Mouse (Mus musculus): ENCODE measurements around the gene E2f7.

E2f7 gene

GRCm38 (mm10) chr10:110744686-110745639 is at the start of gene E2f7:
TSS of gene E2f7 (plus strand) at chr10:110745439.
- peak; percentile 98 for DNase-seq

GRCm38 (mm10) chr10:110701276-110701675 is 44.0 kb upstream of the E2f7 start:
- DNase-seq, result peak in 1 of 2 experiments; percentile 6

GRCm38 (mm10) chr10:110705672-110706071 is 39.6 kb upstream of the E2f7 start:
- peak; percentile 10 to 24 for DNase-seq

DNA sequence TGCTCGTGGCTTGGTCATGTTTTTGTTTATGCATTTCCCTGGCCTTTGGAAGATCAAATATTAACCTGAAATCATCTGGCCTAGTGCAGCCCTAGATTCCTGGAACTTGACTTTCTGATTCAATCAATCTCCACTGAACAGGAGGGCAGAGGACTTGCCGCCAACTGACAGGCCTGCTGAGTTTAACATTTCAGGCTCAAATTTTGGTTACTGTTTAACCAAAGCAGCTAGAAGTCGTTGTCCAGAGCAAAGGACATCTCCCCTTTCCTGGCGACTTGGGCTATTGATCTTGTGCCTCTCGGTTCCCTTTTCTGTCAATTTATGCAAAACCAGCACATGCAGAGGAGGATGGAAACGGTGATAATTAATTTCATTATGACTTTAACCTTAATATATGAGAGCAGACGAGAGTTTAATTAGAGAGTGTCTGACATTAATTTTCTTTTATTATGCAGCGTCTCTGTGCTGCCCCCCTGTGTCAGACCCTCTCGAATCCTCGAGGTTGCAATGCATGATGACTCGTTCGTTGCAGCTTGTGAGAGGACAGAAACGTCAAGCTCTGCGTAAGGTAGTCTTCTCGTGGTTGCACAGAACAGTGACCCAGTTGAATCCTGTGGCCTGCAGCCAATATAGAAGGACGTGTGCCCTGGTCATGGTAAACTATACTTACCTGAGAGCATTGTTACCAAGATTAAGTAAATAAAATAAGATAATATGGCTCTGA is 37.7 kb upstream of the E2f7 start:
- DNase-seq, result peak; percentile 54 to 55

DNA sequence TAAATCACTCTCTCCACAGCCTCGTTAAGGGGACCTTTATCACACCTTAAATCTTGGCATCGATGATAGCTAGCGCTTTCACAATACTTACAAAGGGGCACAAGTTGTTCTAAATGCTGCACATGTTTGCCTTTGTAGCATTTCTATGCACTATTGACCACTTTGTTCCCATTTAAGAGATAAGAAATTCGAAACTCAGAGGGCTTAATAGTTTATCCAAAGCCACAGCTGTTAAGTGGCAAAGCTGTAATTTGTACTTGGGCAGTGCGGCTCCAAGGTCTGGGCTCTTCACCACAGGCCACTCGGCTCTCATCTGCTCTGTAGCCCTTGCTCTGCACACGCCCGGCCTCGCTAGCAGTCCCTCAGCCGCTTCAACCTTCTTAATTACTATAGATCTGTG is 28.4 kb upstream of the E2f7 start:
- DNase-seq, result no peak

DNA sequence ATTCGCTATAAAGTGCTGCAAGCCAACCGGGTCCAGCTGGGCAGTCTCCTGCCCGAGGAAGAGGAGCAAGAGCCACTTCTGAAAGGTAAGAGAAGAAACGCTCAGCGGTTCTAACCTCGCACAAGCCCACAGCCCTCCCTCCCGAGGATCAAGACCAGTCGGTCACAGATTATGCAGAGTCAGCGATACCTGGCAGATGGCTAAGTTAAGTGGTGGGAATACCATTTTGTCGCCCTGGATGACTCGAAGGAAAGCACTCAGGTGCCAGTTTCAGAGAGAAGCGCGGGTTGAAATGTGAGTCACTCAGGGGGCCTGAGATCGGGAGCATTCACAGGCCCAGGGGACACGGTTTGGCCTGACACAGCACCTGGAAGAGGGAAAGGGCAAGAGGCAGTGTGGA is 18.8 kb upstream of the E2f7 start:
- DNase-seq, result no peak

DNA sequence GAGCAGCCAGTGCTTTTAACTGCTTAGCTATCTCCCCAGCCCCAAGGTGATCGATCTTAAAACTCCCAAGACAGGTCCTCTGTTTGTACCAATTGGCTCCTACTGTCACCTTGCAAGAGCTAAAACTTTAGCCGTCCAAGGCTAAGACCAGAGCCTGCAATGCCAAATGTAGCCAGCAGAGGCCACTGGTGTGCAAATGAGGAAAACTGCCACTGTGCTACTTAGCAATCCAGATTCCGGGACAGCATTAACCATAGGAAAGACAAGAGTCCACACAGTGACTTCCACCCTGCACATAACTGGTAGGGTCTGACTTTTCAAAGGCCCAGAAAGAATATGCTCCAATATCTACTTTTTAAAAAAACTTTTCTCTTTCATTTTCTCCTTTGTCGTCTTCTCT is 17.4 kb upstream of the E2f7 start:
- DNase-seq, result peak; percentile 44 to 62

DNA sequence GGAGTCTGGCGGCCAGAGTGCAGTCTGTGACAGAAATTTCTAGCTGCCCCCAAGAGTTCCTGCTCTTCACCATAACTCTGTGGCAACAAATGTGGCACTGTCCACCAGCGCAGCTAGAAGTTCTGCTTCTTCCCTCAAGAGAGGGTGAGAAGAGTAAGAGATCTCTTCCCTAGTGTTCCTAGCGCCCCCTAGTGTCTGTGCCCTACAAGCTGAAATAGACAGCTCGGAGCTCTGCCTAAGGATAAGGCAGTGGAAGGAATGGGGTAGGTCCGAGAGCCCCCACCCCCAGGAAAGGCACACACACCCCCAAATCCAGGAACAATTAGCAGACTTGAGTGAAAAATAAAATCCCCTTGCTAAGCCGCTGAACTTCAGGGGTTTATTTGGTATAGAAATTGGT is 11.9 kb upstream of the E2f7 start:
- DNase-seq, result peak; percentile 88 to 93

DNA sequence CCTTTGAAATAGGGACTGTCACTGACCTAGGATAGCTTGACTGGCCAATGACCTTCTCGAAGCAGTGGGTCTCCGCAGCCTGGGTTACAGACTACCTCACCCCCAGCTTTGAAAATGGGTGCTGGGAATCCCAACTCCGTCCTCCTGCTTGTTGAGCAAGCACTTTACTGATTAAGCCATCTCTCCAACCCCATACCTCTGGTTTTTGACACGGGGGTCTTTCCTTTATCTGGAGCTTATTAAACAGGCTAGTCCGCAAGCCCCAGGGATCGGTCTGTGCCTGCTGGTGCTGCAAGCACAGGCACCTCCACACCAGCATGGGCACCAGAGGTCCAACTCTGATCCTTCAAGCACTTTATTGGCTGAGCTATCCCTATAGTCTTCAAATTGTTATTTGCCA is 1.5 kb upstream of the E2f7 start:
- DNase-seq, result no peak

DNA sequence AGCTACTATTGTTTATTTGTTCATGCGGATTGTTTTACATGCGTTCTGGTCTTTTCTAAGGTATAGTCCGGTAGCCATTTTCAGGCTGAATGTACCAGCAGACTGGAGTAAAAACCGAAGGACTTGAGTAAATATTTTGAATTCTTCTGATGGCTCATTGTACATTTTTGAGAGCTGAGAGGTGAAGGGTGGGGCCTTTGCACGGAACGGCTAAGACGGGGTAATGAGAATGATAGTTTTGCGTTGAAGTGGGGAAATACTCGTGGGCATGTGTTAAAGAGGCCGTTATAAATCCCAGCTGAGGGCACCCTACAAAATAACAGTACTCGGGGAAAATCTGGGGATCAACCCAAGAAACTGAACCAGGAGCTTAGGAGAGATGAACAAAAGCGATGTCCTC is 1.1 kb upstream of the E2f7 start:
- no peak for DNase-seq

DNA sequence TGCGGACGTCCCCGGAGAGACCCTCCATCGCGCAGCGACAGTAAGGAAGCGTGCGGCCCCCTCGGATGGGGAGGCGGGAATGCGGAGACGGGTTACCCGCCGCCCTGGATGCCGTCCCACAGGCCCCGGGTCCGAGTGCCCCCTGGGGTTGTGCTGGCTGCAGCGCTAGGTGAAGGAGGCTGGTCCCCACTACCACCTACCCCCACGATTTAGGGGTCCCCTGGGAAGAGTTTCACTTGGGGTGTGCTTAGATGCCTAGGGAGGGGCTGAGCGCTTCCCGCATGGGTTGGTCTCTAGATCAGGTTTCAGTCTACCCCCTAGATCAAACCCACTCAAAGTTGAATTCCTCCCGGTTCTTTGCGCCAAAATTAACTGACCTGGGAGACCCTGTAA is 397 bp downstream of the E2f7 start:
- no peak for DNase-seq

- no peak for DNase-seq
Measured at GRCm38 (mm10) chr10:110749081-110749480, 3.8 kb downstream of the E2f7 start.

DNA sequence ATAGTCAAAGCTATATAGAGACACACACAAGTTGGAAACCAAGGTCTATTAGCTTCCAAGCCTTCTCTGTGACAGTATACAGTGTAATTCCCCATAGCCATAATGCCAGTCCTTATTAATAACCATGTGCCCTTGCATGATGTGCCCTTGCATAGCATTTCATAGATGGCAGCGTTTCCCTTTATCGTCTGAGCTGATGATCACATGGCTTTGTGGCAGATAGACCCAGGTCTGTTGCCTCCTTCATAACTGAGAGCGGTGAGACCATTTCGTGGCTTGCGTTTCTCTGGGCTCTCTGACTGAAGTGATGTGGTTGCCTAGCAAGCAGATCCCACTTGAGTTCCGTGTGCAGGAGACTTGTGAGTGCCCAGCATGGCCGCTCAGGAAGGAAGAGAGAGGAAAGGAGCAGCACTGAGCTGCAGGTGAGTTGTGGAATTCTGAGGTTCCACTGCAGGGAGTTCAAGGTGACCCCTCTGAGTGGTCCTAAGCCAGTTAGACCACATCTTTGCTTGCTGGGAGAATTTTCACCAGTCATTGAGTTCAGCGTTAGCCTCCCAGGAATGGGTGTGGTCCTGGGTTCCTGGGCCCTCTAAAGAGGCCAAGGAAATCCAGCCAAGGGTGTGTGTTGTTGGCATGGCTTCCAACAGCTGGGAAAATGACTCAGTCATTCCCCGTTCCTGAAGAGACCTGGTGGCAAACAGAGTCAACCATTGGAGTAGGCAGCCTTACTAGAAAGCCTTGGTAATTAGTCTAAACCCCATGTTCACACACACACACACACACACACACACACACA is 4.5 kb downstream of the E2f7 start:
- no peak for DNase-seq

- no peak for DNase-seq
Measured at GRCm38 (mm10) chr10:110752849-110753248, 7.6 kb downstream of the E2f7 start.

- no peak for DNase-seq
Measured at GRCm38 (mm10) chr10:110755556-110755955, 10.3 kb downstream of the E2f7 start.

- no peak for DNase-seq
Measured at GRCm38 (mm10) chr10:110756271-110756793, 11.1 kb downstream of the E2f7 start.

DNA sequence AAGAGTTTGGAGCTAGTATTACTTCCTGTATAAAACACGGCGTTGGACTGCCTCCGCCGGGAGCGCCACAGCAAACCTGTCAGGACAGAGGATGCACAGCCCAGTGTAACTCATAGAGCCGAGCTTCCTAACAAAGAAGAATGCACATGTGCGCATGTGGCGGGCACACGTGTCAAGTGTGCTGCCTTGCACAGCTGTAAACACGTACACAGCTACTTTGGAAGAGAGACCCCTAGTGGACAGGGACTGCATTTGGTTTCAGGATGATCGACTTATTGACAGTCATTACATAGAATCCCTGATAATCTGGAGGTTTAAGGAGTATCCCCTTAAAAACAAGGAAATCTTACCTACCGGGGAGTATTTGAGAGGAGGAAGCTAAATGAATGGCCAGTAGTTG is 15.3 kb downstream of the E2f7 start:
- DNase-seq, result peak; percentile 32 to 38

- peak; percentile 85 to 86 for DNase-seq
Measured at GRCm38 (mm10) chr10:110762134-110762884, 17.1 kb downstream of the E2f7 start.

GRCm38 (mm10) chr10:110763416-110763815 is 18.2 kb downstream of the E2f7 start:
- no peak for DNase-seq

DNA sequence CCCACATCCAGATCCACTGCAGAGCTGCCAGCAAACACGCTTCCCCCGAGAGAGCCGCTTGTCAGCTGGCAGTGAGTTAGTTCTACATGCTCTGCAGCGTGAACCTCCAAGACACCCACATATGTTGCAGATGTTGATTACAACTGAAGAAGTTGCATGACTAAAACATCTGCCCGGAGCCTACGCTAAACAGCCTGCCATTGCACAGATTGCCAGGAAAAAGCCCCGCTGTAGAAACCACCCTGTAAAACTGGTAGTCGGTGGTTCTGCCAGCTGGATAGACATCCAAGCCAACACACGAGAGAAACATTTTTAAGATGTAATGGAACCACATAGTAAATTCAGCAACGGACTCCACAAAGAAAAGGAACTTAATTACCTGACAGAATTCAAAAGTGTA is 24.3 kb downstream of the E2f7 start:
- no peak for DNase-seq

DNA sequence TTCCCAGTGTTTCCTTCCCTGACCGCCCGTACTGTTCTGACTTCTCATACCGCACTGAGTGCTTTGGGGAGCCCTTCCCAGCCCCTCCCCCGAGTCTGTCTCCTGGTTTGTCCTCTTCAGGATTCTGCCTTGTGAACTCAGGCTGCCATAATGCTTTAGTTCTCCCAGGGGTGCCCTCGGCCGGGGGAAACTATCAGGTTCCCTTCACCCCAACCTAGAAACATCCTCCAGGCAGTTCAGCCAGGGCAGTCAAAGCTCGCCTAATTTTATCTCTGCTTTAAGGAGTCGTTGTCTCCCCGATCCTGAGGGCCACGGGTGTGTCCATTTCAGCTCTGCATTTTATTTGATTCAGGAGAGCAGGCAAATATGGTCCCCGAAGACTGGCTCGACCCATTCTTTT is 28.0 kb downstream of the E2f7 start:
- no peak for DNase-seq

- DNase-seq, result no peak
Measured at GRCm38 (mm10) chr10:110773878-110774277, 28.6 kb downstream of the E2f7 start.
